Mouse (Mus musculus): ENCODE measurements around the gene Ift57.

DNA sequence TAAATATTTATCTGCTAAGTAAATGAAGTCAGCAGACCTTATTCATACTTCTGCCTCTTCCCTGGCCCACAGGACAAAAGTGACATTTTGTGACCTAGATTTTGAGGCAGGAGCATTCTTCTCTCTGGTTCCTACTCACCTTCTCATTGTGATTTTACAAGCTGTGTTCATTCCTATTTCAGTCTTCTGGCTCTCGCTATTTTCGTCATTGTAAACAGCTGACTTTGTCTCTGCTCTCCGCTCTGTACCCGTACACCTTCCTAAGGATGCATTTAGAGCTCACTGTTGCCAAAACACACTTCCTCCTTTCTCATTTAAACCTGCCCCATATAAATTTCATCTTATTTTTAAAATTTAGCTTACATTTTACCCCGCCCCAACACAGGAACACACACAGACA, 26.4 kb downstream of the Ift57 start:
- TF ChIP-seq CTCF (IDR thresholded peaks at IDR 0.05; ENCODE audit: low read depth), result no peak
- no peak for TF ChIP-seq EP300 (IDR thresholded peaks at IDR 0.05; ENCODE audit: low read depth)

Measured in liver, embryonic 14.5 days (tissue).